Mouse (Mus musculus) regulatory T cell (primary cell): ENCODE measurements around the gene A930018P22Rik.

Experiments
- in situ Hi-C: fragments of 300-600 bp; cut with MboI, MseI; formaldehyde crosslinking; loops from one replicate; pipeline ENCODE4 v1.15.1; 2025; ENCODE audit warnings: high pct_unique_total_duplicates

Gene A930018P22Rik

GRCm38 (mm10) chr2:104157831-104158230, 35.3 kb downstream of the A930018P22Rik start:
- in situ Hi-C loops = no loop called here

DNA sequence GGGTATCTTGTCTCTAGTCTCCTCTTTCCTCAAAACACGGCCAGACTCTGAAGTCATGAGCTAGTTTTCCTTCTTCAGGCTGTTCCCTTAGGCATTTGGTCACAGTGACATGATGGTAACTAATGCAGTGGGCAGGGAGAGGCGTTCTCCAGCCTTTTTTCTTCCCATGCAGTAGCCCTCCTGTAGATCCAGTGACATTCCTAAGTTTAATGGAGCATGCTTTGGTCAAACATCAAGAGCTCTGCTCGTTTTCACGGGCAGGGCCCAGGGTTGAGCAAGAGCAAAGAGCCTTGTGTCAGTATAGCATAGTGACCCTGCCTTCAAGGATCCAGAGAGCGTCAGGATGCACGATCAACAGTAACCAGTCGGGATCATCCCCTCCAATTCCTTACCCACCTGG, 40.8 kb downstream of the A930018P22Rik start:
- in situ Hi-C loops = no loop called here

- in situ Hi-C loops = no loop called here
Measured at GRCm38 (mm10) chr2:104163978-104164487, 41.5 kb downstream of the A930018P22Rik start.

- in situ Hi-C loops = no loop called here
Measured at GRCm38 (mm10) chr2:104165631-104166030, 43.1 kb downstream of the A930018P22Rik start.

GRCm38 (mm10) chr2:104167765-104168164, 45.2 kb downstream of the A930018P22Rik start:
- in situ Hi-C loops = no loop called here

DNA sequence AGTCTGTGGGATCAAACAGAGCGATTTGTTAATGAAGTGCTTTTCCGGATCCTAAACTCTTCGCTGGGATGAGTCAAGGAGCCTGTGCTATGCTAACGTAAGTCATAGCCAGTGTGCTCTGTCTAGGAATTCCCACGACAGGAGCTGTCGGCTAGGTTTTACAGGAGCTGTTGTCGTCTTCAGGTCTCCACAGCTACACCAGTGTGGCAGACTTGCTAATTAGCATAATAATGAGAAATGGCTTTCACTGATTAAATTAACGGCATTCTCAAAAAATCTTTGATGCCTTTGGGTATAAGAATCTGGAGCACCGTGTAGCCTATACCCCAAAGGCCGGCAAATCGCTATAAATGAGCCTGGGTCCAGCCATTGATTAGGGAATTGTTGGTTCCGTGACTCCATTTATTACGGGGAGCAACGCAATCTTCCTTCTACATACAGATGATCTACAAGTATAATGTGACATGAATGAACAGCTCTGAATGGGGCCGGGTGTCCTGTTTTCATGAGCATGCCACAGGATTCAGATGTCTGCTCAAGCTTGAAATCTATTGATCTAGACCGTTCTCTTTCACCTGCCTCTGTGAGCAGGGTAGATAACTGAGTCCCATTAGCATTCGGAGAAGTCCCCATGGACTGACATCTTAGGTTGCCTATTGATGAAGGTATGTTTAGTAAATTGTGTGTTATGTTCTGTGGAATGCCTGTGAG, 45.8 kb downstream of the A930018P22Rik start:
- in situ Hi-C loops = no loop called here

GRCm38 (mm10) chr2:104172695-104173348, 50.3 kb downstream of the A930018P22Rik start:
- in situ Hi-C loops = loop anchor here (5.0 to 10.0 kb wide), 2 partner anchors 486 to 1478 kb away; no protein-coding TSS in a partner anchor

DNA sequence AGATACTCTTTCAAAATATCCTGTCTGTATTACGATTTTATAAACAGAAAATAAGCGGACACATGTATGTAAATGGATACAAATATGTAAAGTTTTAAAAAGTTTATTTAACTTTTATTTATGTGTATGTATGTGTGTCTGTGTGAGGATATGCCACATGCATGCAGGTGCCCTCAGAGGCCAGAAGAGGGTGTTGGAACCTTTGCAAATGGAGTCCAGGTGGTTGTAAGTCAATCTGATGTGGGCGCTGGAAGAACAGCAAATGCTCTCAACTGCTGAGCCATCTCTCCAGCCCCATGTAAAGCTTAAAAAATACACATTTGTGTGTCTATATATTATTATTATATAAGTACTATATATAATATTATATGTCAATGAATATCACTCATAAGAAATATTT, 50.9 kb downstream of the A930018P22Rik start:
- in situ Hi-C loops = loop anchor here (5.0 to 10.0 kb wide), 2 partner anchors 486 to 1479 kb away; no protein-coding TSS in a partner anchor
